Mouse (Mus musculus) spleen, adult 10 weeks (tissue): ENCODE measurements around the gene Prss47. TPM values are rescaled to one million over a fixed set of nuclear protein-coding genes. Genes with fewer than 3 reads are reported as not detected.

Experiments
- polyA plus RNA-seq: library from polyadenylated mRNA; stranded (reverse); fragments of 350-450 nt; fragmentation: Illumina TruSeq; extraction: RNeasy Lipid Tissue Mini Kit (QIAGEN cat#74804); gene quantifications from one replicate; pipeline ENCODE4 v1.2.3, GENCODE M21; 2015; ENCODE audit warnings: low replicate concordance; ENCODE audit not compliant: insufficient read depth

Prss47 gene
- not detected for polyA plus RNA-seq

GRCm38 (mm10) chr13:65052660-65053059, at the start of gene Prss47:
Prss47 (minus strand) TSS chr13:65052760.

GRCm38 (mm10) chr13:65032758-65033157, 19.8 kb downstream of the Prss47 start, which contains the start of gene Spata31d1c:
Spata31d1c (plus strand) TSS chr13:65033058.

Other genes starting within 250 kb of the Prss47 start
- not detected for gene Cntnap3, start 148.8 kb downstream of the Prss47 start, polyA plus RNA-seq
- not detected for gene Spata31, start 135.4 kb downstream of the Prss47 start, polyA plus RNA-seq
- gene Spata31d1c, start 19.7 kb downstream of the Prss47 start, polyA plus RNA-seq: not detected
- gene Mfsd14b, start 60.2 kb upstream of the Prss47 start, polyA plus RNA-seq: 59.8 TPM
- gene Olfr465-ps1, start 85.3 kb upstream of the Prss47 start, polyA plus RNA-seq: not detected
- not detected for gene Olfr466, start 97.5 kb upstream of the Prss47 start, polyA plus RNA-seq
- gene Nlrp4f, start 153.2 kb upstream of the Prss47 start, polyA plus RNA-seq: not detected
- gene Gm10775, start 206.8 kb upstream of the Prss47 start, polyA plus RNA-seq: not detected
- 53.0 TPM for gene Zfp369, start 226.1 kb upstream of the Prss47 start, polyA plus RNA-seq